Mouse (Mus musculus): ENCODE data around the gene Car5a.
A peak's percentile ranks its signal among the peaks of the same experiment; 100 is the strongest.

Gene Car5a

DNA sequence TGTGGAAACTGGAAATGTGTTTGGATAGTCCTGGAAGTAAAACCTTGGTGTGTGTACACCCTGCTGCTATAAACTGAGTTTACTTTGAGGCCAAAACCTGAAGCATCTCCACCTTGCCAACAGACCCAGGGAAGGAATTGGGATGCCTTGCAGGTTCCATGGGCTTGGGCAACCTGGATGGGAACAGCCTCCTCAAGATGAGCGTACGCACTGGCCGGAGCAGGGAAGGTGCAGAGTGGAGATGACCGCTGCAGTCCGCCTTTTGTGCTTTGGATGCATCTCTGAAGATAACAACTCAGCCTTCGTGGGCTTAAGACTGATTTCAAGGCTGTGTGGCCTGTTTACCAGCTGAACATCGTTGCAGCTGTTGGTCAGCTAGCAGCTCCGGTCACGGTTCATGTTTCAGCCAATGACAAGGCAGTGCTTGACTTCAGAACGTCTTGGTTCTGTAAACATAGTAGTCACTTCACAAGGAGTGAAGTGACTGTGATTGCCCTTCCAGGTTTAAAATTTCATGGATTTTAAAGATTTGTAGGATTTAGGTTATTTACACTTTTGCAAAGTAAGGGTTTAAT is 10.4 kb upstream of the Car5a start:
- DNase-seq = no peak

DNA sequence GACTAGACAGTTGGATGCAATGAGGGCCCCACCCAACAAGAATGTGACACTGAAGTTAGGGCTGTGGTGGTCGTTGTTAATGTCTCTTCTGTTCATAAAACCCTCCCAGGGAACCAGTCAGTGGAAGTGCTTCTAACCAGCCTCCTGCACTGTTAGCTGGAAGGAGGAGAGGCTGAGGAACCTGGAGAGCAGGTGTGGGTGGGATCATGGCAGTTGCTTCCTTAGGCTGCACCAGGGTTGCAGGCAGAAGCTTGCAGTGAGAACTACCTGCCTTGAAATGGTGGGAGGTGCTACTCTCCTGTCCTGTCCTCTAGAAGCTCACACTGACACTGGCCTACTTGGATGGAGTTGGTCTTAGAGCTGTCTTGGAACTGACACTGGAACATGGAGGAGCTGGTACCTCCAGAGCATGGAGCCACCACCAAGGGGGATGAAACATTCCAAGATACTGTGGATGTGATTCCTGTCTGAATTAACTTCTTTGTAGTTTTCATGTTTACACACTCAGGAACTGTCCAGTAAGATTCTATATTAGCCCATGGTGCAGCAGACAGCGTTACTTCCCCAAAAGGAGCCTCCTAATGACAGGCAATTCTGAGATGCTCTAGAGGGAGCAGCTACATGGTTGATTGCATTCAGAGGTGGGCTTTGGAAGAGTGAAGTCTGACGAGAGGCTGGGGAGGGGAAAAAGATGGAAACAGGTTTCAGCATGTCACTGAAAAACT is 9.3 kb upstream of the Car5a start:
- no peak for DNase-seq

DNA sequence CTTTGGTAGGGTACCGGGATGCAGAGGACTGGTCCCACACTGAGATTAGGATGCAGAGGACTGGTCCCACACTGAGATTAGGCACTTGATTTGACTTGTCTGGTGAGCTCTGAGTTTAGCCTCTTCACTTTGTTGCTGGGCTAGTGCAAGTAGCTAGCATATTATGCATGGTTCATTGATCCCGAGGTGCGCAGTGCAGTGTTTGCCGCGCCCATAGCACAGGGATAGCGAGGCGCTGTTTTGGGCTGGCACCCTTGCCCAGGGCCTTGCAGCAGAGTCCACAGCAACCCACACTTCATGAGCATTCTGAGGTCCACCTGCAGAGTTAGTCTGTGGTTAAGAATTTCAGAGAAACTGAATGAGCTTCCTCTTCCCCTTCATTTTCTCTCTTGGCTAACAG is 8.1 kb upstream of the Car5a start:
- DNase-seq = peak; percentile 46

DNA sequence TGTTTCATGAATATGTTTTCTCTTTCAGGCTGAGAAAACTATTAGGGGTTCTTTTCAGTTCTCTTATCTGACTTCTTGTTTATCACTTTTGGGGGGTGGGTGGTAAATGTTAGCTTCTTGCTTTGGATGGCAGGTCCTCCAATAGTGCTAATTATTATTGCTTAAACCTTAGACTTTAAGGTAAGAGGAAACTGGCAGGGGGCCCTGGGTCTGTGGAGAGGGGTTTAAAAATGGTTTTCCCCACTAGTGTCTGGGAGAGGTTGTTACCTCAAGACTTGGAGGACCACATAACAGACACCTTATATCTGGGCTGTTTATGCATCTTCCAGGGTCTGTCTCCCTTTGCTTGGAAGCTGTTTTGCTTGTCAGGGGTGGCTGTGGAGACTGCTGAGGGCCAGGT is 7.4 kb upstream of the Car5a start:
- DNase-seq = peak; percentile 60

DNA sequence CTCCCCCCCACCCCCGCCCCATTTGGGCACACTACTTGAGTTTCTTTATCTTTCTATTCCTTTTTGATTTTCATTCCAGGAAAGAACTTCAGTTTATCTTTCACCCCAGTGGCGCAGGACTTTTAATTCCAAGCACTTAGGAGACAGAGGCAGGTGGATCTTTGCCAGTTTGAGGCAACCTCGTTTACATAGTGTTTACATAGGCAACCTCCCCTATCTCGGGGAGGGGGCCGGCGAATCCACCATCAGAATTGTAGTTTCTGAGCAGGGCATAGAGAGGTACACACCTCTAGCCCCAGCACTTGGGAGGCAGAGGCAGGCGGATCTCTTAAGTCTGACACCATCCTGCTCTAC is 6.9 kb upstream of the Car5a start:
- DNase-seq = peak; percentile 72

DNA sequence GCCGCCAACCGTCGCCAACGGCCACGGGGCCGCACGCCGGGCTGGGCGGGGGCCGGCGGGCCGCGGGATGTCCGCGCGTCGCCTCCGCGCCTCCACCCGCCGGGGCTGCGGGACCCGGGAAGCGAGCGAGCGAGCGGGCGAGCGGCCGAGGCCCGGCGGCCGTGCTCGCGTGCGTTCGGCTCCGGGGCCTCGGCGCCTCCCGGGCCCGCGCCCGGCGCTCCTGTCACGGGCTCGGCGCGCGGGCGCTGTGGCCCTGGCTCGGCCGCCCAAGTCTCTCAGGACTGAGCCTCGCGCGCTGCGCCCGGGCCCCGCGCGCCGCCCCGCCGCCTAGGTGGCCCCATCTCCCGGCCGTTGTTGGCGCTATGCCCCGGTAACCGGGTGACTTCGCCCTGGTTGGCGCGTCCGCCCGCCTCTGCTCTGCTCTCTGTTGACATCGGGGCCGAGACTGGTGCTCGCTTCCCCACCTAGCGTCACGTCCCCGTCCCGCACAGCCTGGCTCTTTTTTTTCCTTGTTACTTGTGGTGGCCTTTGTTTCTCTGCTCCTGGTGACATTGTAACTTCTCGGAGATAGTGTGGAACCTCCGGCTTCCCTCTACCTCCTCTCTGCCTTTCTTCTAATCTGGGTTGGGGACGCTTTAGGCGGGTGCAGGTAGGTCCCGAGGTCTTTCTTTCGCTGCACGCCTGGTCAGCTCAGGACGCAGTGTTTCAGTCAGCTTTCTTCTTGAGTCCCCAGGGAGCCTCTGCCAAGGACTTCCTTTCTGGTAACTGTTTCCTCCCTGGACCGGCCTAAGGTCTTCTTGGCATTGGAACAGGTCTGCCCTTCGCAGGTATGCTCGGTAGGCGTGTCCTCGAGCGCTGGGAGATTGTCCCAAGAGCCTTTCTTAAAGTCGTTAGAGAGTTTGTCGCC is 6.3 kb upstream of the Car5a start:
- DNase-seq = peak; percentile 80

DNA sequence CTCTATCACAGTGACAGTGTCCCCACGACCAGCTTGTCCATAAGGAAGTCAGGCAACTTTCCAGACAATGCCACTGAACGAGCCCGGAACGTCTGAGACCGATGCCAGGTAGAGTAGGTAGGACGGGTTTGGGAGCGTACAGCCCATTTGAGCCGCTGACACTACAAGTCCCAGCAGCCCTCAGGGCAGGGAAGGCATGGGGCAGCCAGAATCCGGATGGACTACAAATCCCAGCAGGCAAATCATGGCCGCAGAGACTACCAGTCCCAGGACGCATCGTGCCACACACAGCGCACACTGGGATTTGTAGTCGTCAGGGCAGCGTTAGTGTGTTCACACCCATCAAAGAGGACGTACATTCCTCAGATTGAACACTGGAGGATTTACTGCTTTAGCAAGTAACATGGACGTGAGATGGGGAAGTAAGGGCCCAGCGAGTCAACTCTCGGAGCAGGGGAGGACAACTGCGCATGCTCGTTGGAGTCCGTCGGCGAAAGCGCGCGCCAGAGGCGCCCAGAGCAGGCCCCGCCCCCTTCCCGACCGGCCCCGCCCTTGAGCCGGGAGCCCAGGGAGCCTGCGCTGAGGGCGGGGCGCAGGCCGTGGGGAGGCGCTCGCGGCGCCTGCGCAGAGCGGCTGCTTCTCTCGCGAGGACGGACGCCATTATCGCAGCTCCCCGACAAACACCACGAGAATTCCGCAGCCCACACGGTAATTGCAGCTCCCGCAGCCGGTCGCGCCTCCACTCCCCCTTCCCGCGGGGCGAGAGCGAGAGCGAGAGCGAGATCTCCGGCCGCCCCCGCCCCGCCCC is 5.4 kb upstream of the Car5a start:
- peak; percentile 99 for DNase-seq

DNA sequence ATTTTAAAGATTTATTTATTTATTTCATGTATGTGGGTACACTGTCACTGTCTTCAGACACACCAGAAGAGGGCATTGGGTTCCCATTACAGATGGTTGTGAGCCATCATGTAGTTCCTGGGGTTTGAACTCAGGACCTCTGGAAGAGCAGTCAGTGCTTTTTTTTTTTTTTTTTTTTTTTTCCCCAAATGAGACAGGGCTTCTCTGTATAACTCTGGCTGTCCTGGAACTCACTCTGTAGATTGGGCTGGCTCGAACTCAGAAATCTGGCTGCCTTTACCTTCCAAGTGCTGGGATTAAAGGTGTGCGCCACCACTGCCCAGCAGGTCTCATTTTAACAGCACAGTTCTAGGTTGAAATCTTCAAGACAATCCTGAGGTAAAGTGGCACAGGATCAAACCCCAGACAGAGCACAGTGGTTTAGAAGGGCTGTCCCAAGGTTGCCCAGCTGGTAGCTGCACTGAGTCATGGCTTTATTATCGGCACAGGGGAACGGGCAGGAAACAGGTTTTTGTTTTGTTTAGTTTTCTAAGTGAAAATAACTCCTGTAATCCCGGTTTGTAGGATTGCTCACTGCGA is 4.6 kb upstream of the Car5a start, which contains the start of gene Banp:
Gene Banp, plus strand, starts transcription at position 529 of the 579 bp plus-strand sequence.
- no peak for DNase-seq

DNA sequence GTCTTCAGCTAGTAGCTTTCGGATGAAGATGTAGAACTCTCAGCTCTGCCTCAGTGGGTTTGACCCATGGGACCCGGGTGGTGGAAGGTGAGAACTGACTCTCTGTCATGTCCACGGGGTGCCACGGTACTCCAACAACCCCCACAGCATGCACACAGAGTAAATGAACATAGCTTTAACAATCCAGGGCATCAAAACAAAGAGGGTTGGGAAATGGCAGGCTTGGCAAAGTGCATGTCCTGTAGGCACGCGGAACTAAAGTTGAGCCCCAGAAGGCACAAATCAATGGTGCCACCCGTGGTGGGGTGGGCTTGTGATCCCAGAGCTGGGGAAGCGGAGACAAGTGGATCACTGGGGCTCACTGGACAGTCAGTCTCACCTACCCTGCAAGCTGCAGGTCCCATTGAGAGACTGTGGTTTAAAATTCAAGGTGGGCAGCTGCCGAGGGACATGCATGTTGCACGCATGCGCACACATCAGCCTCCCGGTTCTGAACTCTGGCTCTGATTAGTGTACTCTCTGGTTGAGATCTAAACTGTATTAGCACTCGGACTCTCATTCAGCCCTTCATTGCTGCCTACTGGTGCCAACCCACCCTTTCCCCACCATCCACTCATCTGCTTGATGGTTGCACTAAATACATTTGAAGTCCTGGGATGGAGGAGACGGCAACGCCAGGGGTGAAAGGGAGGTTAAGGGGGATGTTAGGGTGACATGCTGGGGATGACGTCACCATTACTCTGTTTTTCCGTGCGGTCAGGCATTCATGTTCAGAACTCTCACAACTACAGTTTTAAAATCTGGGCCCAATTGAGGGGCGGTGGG is 3.8 kb upstream of the Car5a start:
- DNase-seq = peak; percentile 69

DNA sequence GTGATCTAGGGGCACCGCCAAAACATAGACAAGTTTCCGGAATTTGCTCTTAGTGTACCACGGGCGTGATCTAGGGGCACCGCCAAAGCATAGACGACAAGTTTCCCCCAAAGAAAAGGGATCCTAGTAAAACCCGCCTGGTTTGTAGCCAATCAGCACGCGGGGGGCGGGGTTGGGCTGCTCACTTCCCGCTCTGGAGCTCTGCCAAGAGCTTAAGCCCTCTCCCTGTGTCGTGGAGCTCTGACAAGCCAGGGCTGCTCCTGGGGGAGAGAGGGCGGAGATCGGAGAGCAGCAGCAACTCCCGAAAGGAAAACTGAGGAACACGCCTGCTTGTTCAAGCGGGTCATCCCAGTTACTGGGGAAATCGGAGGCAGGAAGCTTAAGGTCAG is 3.0 kb upstream of the Car5a start:
- DNase-seq = peak; percentile 78

DNA sequence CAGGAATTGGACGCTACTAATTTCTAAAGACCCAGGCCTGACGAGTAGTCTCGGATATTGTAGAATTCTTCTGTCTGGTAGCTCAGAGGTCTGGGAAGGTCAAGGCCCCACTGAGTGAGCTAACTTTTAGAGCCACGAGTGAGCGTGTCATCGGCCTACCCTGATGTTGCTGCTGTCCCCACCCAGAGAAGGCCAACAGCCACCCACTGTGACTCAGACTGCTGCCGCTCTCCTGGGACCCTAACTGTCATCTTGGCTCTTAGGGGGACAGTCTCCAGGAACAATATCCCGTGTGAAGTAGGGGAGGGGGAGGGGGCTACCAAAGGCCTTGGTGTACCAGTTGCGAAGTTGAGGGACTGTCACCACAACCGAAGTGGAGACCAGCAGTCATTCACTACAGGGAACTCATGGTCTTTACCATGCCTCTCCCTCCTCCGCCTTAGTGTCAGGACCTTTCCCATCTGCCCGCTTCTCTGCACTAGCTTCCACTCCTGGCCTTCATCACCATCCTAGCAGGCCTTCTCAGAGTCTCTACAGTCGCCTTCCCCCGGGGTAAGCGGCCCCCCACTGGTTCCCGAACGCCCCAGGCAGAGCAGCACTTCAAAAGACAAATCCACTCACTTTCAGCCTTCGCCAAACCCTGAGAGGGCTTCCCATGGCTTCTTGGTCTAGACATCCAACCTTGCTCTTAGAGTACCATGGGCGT is 2.5 kb upstream of the Car5a start:
- peak; percentile 50 for DNase-seq

DNA sequence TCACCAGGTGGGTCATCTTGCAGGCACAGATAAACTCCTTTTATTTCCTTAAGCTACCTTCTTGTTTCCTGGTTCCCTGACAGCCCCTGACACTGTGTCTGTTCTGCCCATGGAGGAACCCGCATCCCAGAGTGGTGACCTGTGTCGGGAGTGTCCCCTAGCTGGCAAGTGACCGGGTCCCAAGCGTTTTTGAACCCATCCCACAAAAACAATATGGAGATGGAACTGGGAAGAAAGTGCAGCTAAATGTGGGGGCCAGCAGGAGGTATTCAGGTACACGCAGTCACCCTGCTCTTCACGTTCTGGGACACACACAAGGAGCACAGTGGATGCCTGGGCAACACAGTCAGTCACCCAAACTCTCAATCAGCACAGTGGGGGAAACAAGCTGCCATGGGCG is 1.6 kb upstream of the Car5a start:
- DNase-seq = no peak

DNA sequence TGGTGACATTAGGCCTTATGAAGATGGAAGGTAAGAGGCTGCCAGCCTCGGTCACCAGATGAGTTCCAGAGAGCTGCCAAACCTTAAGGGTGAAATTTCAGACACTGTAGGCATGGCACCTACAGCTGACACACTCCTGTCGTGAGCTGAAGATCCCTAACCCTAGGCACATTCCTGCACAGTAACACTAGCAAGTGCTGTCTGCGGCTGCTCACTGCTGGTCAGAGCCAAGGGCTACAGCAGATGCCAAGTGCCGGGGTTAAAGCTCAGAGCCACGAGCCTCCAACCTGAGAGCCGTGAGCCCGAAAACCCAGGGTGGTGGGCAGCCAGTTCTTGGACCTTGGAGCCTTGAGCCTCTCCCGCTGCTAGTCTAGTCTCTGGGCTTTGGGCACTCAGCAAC is 988 bp downstream of the Car5a start:
- no peak for DNase-seq

DNA sequence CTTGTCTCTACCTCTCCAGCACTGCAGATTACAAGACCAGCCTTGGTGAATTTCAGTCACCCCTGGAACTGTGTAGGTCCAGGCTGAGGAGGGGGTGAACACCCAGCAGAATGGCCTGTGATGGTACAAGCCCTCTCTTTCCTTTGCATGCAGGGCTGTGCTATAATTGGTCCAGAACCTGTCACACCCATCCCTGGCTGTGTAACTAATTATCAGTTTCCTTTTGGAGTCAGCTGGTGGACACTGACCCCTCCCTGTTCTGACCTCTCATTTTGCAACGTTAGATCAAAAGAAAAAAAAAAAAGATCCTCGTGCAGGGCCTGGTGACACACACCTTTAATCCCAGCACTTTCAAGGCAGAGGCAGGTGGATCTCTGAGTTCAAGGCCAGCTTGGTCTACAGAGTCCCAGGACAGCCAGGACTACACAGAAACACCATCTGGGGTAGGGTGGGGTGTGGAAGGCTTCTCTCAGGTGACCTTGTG is 1.6 kb downstream of the Car5a start:
- DNase-seq = no peak

DNA sequence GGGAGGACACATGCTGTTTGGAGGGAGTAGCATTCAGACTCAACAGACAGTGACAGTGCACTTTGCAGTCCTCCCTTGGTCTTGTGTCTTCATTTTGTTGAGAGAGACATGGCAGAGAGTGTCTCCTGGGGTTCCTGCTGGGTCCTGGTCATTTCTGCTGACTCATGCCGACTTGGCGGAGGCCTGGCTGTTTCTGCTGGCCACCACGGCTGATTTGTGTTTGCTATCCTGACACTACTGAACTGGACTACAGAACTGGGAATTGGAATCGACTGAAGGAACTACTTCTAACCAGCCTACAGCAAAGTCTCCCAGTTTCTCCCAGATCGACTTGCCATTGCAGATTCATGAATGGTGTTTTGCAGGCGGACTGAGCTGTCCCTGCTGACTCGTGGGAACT is 6.0 kb downstream of the Car5a start:
- DNase-seq = no peak

DNA sequence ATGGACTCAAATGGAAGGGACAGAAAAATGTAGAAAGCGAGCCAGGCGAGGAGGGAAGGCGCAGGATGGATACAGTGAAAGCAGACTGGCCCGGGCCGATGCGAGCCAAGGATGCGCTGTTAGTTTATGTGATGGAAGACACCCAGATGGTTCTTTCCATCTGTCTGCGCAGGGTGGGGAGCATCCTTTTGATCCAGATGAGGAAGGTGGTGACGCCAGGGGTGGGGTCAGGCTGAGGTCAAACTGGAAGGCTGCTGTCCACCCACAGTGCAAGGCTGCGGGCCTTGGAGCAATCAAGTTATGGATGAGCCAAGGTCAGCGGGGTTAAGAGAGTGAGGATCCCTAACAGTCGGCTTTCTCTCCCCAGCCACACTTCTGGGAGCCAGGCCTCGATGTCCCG is 8.3 kb downstream of the Car5a start:
- DNase-seq = no peak

DNA sequence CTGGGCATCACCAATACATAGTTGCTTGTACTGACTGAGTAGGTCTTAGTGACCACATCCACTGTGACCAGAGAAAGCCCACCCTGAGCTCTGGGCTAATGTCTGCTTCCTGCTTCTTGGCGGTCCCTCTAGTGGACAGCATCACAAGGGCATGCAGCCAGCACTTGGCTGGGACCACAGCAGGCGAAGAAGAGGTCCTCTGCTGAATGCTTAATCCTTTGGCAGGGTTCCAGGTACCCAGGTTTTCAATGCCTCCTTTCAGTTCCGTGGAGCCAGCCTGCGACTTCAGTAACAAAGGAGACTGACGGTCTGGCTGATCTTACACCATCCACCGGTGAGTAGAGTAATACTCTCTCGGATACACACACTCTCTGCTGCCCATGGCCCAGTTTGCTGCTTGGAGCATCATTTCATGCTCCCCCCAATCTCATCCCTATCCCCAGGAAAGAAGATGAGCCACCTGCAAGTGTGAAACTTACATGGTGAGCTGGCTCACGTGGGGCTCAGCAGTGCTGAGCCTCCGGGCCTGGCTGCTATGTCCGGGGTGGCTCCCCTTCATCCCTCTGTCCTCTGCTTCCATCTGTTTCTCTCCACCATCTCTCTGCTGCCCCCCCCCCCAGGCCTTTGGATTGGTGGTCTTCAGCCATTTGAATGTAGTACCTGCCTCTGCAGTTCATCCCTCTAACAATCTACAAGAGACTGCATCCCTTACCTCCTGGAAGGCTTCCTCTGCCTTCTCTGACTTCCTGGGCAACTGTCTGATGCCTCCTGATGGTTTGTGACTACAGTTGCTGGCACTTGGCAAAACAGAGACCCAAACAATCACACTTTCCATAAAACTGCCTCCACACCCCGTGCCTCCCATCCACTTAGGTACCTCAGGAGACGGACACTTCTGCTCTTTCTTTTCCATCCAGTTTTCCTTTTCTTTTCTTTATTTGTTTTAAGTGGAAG is 9.1 kb downstream of the Car5a start:
- peak; percentile 86 for DNase-seq

DNA sequence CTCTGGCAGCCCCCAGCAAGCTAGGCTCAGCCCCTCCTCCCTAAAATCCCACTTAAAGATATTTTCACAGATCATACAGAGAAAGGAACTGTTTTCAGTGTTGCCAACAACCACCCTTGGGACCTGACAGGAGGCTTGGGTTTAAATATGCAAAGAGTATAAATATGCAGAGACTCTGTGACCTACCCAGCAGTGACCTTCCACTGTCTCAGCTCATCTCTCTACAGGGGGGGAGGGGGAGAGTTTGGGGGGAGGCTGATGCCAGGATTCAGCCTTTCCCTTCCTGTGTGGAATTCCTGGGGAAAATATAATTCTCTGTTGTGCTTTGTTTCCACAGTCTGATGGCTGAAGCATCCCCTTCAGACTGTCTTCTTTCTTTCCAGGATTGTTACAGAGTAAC is 9.8 kb downstream of the Car5a start:
- DNase-seq = no peak

DNA sequence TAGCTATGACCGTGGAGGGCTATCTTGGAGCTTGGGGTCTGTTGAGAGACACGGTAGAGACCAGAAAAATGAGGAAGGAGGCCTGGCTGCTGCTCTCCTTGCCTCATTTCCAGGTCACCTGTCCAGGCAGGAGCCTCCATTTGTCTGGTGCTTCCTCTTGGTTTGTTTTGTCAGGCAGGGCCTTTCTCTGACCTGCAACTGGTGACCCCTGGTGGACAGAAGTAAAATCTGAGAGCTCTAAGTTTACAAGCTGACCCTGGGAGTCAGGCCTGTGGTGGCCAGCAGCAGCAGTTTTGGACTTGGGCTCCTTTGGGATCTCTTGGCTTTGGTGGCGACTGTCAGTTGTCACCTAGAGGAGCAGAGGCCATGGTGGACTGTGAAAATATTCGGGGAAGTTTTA is 10.2 kb downstream of the Car5a start:
- peak; percentile 50 for DNase-seq
